Mouse (Mus musculus) adrenal gland, adult (tissue): Measurements from ENCODE around the gene Cul1.

Experiments used
- DNase-seq, 2 experiments: peaks; one replicate each; pipeline ENCODE4 v3.0.0; 2022 to 2023; ENCODE audit warnings: low spot score in 1 of 2; ENCODE audit not compliant: inconsistent age in 2 of 2

Cul1 gene

DNA sequence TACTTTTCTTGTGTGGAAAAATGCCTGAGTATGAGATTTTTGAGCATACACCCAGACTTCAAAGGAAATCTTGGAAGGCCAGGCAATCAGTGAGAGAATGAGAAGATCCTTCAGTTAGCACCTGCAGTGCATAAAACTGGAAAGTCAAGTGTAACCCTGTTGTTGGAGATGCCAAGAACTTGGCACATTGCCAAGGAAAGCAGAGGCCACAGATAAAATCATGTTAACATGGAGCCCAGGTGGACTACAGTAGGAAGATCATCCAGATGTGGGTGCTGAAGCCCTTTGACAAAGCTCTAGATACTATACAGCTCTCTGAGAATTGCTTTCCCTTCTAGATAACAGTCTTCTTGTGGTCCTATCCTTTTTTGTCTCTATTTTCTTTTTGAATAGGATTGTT, 19.2 kb downstream of the Cul1 start:
- peak in 1 of 2 experiments; percentile 54 for DNase-seq

- DNase-seq: peak in 1 of 2 experiments; percentile 51
Observed at GRCm38 (mm10) chr6:47482027-47482426, 28.8 kb downstream of the Cul1 start.

- DNase-seq: peak in 1 of 2 experiments; percentile 12
Observed at GRCm38 (mm10) chr6:47494562-47494961, 41.4 kb downstream of the Cul1 start.

DNA sequence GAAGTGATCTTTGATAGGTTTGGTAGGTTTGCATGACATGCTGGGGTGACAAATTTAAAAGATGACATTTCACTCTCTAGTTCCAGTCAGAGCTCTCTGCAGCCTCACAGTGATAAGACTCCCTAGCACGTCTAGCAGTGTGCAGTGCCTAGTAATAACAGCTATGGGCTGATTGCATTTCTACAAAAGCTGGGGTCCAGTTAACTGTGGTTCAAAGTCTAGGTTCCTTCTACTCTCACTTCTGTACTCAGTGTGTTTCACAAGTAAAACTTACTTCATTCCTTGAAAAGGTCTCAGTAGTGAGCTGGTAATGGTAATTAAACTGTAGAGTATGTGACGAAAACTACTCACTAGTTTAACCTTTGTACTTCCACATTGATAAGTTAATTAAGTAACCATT, 66.8 kb downstream of the Cul1 start:
- no peak for DNase-seq

DNA sequence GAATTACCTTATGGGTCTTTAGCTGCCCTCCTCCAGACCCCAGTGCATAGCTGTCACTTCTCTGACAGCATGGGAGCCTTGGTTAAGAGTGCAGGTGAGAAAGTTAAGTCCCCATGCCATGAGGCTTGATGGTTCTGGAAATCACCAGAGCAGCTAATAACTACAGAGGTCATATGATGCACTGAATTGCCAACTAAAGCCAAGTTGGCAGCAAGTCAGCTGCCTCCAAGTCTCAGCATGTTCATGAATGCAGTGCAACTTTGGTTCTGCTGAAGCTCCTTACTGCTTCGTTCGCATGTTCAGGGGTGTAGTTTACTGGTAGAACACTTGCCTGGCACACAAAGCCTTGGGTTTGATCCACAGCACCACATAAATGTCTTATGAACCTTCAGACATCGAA, 69.2 kb downstream of the Cul1 start:
- DNase-seq: no peak

GRCm38 (mm10) chr6:47525041-47525440, 71.8 kb downstream of the Cul1 start:
- no peak for DNase-seq

GRCm38 (mm10) chr6:47526446-47526845, 73.2 kb downstream of the Cul1 start:
- no peak for DNase-seq

DNA sequence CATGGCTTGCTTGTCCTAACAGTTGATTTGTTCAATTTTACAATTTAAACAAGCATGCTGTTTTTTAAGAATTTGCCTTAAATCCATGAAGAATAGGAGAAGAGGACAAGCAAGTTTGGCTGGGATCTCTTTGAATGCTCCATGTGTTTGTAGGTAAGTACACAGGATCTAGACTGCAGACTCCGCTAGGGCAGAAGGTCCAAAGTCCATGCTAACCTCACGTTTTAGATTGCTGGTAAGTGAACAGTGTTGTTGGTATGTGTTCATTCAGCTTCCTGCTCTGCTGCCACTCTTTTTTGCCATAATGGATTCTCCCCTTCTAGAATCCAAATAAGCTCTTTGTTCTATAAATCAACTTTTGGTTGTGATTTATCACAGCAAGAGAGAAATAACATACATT, 73.9 kb downstream of the Cul1 start:
- no peak for DNase-seq

DNA sequence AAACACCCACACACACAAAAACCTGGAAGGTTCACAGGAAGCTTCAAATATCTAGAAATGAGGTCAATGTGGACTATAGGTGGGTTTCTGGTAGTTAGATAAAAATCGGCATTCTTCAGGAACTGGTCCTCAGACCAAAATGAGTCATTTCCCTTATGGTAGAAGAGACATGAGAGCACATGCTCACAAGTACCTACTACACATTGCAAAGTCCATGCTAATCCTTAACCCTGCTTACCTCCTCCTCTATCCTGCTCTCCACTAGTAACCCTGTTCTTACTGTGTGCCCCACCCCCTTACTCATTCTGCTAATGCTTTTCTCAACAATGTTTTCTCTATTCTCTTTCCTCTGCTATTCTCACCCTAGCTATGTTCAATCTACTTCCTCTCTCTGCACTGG, 74.5 kb downstream of the Cul1 start:
- DNase-seq: no peak

DNA sequence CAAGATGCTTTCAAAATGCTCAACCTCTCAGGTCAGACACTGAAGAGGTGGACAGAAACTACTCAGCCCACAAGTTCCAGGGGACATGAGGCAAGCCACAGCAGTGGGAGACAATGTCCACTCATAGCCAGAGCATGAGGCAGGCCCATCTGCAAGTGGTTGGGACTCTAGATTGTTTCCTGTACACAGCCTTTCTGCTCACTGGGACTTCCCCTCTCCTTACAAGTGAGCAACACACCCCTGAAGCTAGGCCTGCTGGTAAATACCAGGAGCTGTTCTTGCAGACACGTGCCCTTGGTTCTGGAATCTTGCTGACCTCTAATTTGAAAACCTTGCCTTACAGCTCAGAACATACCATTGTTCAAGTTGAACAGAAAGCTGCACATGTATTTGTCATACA, 79.3 kb downstream of the Cul1 start:
- DNase-seq: no peak

DNA sequence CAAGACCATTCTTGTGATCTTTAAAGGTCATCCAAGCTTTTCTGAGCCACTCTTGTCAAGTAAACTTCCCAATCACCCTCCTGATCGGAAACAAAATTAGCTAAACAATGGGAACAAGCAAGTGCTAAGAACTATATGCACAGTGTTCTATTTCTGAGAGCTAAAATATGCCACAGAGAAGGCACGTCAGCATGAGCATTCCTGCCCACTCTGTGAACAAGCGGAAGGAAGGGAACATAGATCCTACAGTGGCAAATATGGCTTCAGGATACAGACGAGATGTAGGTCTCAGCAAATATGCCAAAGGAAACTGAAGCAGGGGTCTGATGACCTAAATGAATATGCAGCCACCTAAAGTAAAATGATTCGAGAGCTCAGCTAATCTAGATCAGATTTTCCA, 82.1 kb downstream of the Cul1 start:
- no peak for DNase-seq

GRCm38 (mm10) chr6:47552280-47552679, 99.1 kb downstream of the Cul1 start:
- no peak for DNase-seq

DNA sequence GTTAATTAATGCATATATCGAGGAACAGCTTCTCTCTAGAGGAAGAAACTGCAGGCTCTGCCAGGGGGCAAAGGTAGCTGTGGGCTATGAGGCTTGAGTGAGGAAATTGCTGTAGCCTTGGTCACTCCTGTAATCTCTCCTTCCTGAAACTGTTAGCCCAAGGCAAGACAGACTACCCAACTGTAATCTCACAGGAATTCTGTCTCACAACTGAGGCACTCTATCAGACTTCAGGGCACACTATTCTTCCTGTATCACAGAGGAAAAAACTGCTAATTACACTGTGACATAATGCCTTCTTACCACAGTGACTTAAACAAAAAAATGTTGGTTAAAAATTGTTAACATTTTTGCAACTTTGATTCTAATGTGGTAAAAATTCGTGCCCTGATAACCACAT, 106.1 kb downstream of the Cul1 start:
- DNase-seq: no peak

- no peak for DNase-seq
Observed at GRCm38 (mm10) chr6:47560407-47560806, 107.2 kb downstream of the Cul1 start.

DNA sequence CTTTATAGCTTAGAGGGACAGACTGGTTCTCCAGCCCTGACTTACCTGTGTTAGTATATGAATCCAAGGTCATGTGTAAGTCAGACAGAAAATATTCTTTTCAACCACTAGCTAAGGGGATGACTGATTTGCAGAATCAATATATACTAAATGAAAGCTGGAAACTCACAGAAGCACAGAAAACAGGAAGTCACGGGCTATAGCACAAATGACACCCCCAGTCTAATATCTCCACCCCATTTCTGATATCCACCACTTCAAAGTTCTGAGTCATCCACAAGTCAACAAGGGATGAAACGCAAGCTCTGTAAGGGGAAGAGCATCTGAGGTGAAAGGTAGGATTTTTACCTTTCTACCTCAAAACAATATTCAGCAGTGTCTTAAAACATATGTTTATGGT, 107.6 kb downstream of the Cul1 start:
- no peak for DNase-seq

- DNase-seq: peak in 1 of 2 experiments; percentile 44
Observed at GRCm38 (mm10) chr6:47561426-47561825, 108.2 kb downstream of the Cul1 start.

DNA sequence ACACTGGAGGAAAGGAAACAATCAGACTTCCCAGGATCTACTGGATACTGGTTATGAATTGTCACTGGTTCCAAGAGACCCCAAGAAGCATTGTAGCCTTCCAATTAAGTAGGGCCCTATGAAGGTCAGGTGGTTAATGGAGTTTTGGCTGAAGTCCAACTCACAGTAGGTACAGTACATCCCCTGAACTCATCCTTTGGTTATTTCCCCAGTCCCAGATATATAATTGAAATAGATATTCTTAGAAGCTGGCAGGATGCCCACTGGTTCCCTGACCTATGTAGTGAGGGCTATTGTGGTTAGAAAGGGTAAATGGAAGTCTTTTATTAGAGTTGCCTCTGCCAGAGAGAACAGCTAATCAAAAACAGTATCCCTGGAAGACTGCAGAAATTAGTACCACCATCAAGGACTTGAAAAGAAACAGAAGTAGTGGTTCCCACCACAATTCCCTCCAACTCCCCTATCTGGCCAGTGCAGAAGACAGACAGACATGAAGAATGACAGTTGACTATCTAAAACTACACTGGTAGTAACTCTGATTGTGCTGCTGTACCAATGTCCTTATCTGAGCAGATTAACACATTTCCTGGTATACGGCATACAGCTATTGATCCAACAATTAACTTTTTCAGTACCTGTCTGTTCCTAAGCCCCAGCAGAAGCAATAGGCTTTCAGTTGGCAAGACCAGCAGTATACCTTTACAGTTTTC, 112.3 kb downstream of the Cul1 start:
- no peak for DNase-seq

DNA sequence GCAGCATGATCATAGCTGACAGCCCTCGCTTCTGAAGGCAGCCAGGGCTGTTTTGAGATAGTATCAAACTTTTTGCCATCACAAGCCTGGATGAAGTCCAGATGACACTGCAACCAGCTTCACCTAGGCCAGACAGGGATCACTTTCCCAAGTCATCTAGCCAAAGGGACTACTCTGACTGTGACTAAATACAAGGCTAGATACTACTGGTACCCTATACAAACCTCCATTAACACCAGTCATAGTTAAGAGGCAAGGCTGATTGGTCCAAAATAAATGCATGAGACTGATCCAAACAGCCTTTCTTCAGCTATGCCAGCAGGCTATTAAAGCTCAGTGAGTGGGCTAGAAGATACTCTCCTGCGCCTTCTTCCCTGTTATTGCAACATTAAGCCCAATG, 119.7 kb downstream of the Cul1 start:
- no peak for DNase-seq
